Mouse (Mus musculus) yolk sac, embryonic 10.5 days (tissue): ENCODE measurements at regions not wholly inside any gene's neighbourhood (a gene's known extent, or its start where the extent isn't known, plus 50 kb on each side); places are given as distances from the start of the nearest gene placed in this dataset.

Experiments used
- DNase-seq: peaks from one replicate; pipeline ENCODE4 v3.0.0-alpha.2; 2017; ENCODE audit warnings: low spot score

GRCm38 (mm10) chr9:113300846-113301245, 407.2 kb downstream of the Pdcd6ip start:
- no peak for DNase-seq

- no peak for DNase-seq
Measured at GRCm38 (mm10) chr9:113299900-113300299, 408.2 kb downstream of the Pdcd6ip start.

GRCm38 (mm10) chr9:113295850-113296467, 412.1 kb downstream of the Pdcd6ip start:
- DNase-seq = no peak

- DNase-seq = no peak
Measured at GRCm38 (mm10) chr9:113287397-113287796, 420.7 kb downstream of the Pdcd6ip start.

- no peak for DNase-seq
Measured at GRCm38 (mm10) chr9:113283244-113283643, 424.8 kb downstream of the Pdcd6ip start.

GRCm38 (mm10) chr9:113270595-113270994, 437.5 kb downstream of the Pdcd6ip start:
- no peak for DNase-seq

GRCm38 (mm10) chr9:113267696-113268095, 440.4 kb downstream of the Pdcd6ip start:
- no peak for DNase-seq

GRCm38 (mm10) chr9:113263636-113264035, 444.4 kb downstream of the Pdcd6ip start:
- no peak for DNase-seq

- no peak for DNase-seq
Measured at GRCm38 (mm10) chr9:113260296-113260695, 447.8 kb downstream of the Pdcd6ip start.

GRCm38 (mm10) chr9:113258556-113258955, 449.5 kb downstream of the Pdcd6ip start:
- no peak for DNase-seq

- no peak for DNase-seq
Measured at GRCm38 (mm10) chr9:113248703-113249274, 459.3 kb downstream of the Pdcd6ip start.

GRCm38 (mm10) chr9:113247950-113248349, 460.1 kb downstream of the Pdcd6ip start:
- no peak for DNase-seq

- no peak for DNase-seq
Measured at GRCm38 (mm10) chr9:113243870-113244269, 464.2 kb downstream of the Pdcd6ip start.

GRCm38 (mm10) chr9:113233370-113233769, 474.7 kb downstream of the Pdcd6ip start:
- DNase-seq = no peak

- no peak for DNase-seq
Measured at GRCm38 (mm10) chr9:113229391-113229790, 478.7 kb downstream of the Pdcd6ip start.

- no peak for DNase-seq
Measured at GRCm38 (mm10) chr9:113213930-113214329, 494.1 kb downstream of the Pdcd6ip start.

GRCm38 (mm10) chr9:113212389-113212788, 495.7 kb downstream of the Pdcd6ip start:
- no peak for DNase-seq

GRCm38 (mm10) chr9:113208181-113208580, 499.9 kb downstream of the Pdcd6ip start:
- no peak for DNase-seq

GRCm38 (mm10) chr9:113199241-113199640, 508.8 kb downstream of the Pdcd6ip start:
- no peak for DNase-seq

- DNase-seq = no peak
Measured at GRCm38 (mm10) chr9:113195556-113195955, 512.5 kb downstream of the Pdcd6ip start.

- no peak for DNase-seq
Measured at GRCm38 (mm10) chr9:113192773-113193172, 515.3 kb downstream of the Pdcd6ip start.

- DNase-seq = no peak
Measured at GRCm38 (mm10) chr9:113191163-113191562, 516.9 kb downstream of the Pdcd6ip start.

GRCm38 (mm10) chr9:113181182-113181581, 526.9 kb downstream of the Pdcd6ip start:
- DNase-seq = no peak

GRCm38 (mm10) chr9:113177918-113178235, 530.2 kb downstream of the Pdcd6ip start:
- DNase-seq = no peak
